Mouse (Mus musculus): ENCODE data around the gene Lrp5.
A peak's percentile ranks its signal among the peaks of the same experiment; 100 is the strongest.
"Not testable (repeated sequence)": the region's sequence is repeated elsewhere in the genome, so short reads cannot be mapped to it uniquely, and the experiment has no call there.

The Lrp5 gene

GRCm38 (mm10) chr19:3619359-3619758, 67.0 kb downstream of the Lrp5 start:
- DNase-seq (ENCODE audit: extremely low read depth, insufficient read length, low spot score) = no peak

- no peak for DNase-seq (ENCODE audit: extremely low read depth, insufficient read length, low spot score)
Measured at GRCm38 (mm10) chr19:3613991-3614390, 72.4 kb downstream of the Lrp5 start.

GRCm38 (mm10) chr19:3612534-3613273, 73.7 kb downstream of the Lrp5 start:
- DNase-seq (ENCODE audit: extremely low read depth, insufficient read length, low spot score) = no peak

GRCm38 (mm10) chr19:3611730-3612129, 74.6 kb downstream of the Lrp5 start:
- DNase-seq (ENCODE audit: extremely low read depth, insufficient read length, low spot score) = no peak

- no peak for DNase-seq (ENCODE audit: extremely low read depth, insufficient read length, low spot score)
Measured at GRCm38 (mm10) chr19:3610886-3611285, 75.5 kb downstream of the Lrp5 start.

GRCm38 (mm10) chr19:3609826-3610225, 76.5 kb downstream of the Lrp5 start:
- DNase-seq (ENCODE audit: extremely low read depth, insufficient read length, low spot score) = no peak

GRCm38 (mm10) chr19:3594316-3594715, 92.0 kb downstream of the Lrp5 start:
- no peak for DNase-seq (ENCODE audit: extremely low read depth, insufficient read length, low spot score)

GRCm38 (mm10) chr19:3593379-3594055, 92.8 kb downstream of the Lrp5 start:
- DNase-seq (ENCODE audit: extremely low read depth, insufficient read length, low spot score) = no peak

GRCm38 (mm10) chr19:3589968-3590367, 96.4 kb downstream of the Lrp5 start:
- DNase-seq (ENCODE audit: extremely low read depth, insufficient read length, low spot score) = no peak

GRCm38 (mm10) chr19:3589547-3589946, 96.8 kb downstream of the Lrp5 start:
- no peak for DNase-seq (ENCODE audit: extremely low read depth, insufficient read length, low spot score)

GRCm38 (mm10) chr19:3587729-3588128, 98.6 kb downstream of the Lrp5 start:
- not testable (repeated sequence) for DNase-seq (ENCODE audit: extremely low read depth, insufficient read length, low spot score)

- DNase-seq (ENCODE audit: extremely low read depth, insufficient read length, low spot score) = no peak
Measured at GRCm38 (mm10) chr19:3586540-3586939, 99.8 kb downstream of the Lrp5 start.

GRCm38 (mm10) chr19:3586026-3586425, 100.3 kb downstream of the Lrp5 start:
- no peak for DNase-seq (ENCODE audit: extremely low read depth, insufficient read length, low spot score)

GRCm38 (mm10) chr19:3581326-3581725, 105.0 kb downstream of the Lrp5 start:
- no peak for DNase-seq (ENCODE audit: extremely low read depth, insufficient read length, low spot score)

- no peak for DNase-seq (ENCODE audit: extremely low read depth, insufficient read length, low spot score)
Measured at GRCm38 (mm10) chr19:3577911-3578290, 108.5 kb downstream of the Lrp5 start.

- no peak for DNase-seq (ENCODE audit: extremely low read depth, insufficient read length, low spot score)
Measured at GRCm38 (mm10) chr19:3577265-3577910, 109.0 kb downstream of the Lrp5 start.

GRCm38 (mm10) chr19:3576451-3577264, 109.7 kb downstream of the Lrp5 start:
- no peak for DNase-seq (ENCODE audit: extremely low read depth, insufficient read length, low spot score)

GRCm38 (mm10) chr19:3575632-3576384, 110.6 kb downstream of the Lrp5 start, which contains the start of gene Ppp6r3:
TSS of gene Ppp6r3 (minus strand) at chr19:3575749.
- peak; percentile 98 for DNase-seq (ENCODE audit: extremely low read depth, insufficient read length, low spot score)

GRCm38 (mm10) chr19:3575276-3575631, 111.1 kb downstream of the Lrp5 start:
- DNase-seq (ENCODE audit: extremely low read depth, insufficient read length, low spot score) = no peak

- no peak for DNase-seq (ENCODE audit: extremely low read depth, insufficient read length, low spot score)
Measured at GRCm38 (mm10) chr19:3574593-3575094, 111.7 kb downstream of the Lrp5 start.
